Mouse (Mus musculus) common myeloid progenitor, adult 5-6 weeks (primary cell): Measurements from ENCODE around the gene Zfp110. TPM values are rescaled to one million over a fixed set of nuclear protein-coding genes. Genes with fewer than 3 reads are reported as not detected.
A peak's percentile ranks its signal among the peaks of the same experiment; 100 is the strongest.
"Not testable (repeated sequence)": the region's sequence is repeated elsewhere in the genome, so short reads cannot be mapped to it uniquely, and the experiment has no call there.

ENCODE experiments used
- ATAC-seq: replicated peaks from 2 replicates; pipeline ENCODE4 v1.8.0; 2016; ENCODE audit warnings: low read depth, mild to moderate bottlenecking, moderate TSS enrichment, inconsistent platforms; ENCODE audit not compliant: poor library complexity, severe bottlenecking
- total RNA-seq: library from RNA; stranded (forward); fragments of 200-1000, 187-1606 nt; gene quantifications from 2 replicates; pipeline ENCODE4 v1.2.3, GENCODE M21; 2017

Gene Zfp110
- total RNA-seq, result 25.2 and 44.3 TPM in 2 replicates

DNA sequence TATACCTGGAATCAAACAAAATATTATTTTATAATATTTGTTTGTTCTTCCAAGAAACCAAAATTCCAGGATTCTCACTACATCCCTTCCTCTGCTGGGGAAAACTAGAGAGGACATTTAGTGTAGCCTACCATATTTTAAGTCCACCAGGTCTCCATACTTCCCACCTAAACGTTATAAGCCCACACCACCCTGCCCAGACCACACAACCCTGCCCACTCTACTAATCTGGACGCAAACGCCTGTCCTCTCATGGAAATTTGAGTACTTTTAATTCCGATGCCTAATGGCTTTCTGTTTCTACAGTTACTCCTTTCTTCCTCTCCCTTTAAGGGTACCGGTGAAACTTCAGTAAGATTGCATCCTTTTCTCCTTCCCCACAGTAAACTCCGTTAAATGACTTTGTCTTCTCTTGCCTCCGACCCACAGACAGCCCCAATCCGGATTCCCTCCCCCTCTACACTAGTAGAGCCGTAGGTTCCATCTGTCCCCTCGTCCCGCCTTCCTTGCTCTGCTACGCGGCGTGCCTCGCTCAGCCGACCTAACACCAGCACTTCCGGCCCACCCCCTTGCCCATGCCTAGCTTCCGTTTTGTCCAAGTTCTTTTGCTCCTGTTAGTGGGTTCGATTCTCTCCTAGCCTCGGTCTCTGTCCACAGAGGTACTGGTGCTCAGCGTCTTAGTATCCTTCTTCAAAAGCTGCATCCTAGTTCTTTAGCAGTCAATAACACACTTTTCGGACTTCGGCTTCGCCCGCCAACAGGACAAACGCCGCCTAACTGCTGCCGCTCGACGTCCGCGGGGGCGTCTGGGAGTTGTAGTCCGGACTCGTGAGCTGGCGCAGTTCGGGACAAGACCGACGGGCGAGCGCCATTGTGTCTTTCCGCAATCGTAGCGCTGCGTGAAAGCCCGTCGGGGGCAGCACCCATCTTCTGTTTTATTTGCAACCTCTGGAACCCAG, at the start of gene Zfp110:
TSS of gene Zfp110 (plus strand) at position 600 of the 959 bp plus-strand sequence.
- peak; percentile 96 for ATAC-seq

DNA sequence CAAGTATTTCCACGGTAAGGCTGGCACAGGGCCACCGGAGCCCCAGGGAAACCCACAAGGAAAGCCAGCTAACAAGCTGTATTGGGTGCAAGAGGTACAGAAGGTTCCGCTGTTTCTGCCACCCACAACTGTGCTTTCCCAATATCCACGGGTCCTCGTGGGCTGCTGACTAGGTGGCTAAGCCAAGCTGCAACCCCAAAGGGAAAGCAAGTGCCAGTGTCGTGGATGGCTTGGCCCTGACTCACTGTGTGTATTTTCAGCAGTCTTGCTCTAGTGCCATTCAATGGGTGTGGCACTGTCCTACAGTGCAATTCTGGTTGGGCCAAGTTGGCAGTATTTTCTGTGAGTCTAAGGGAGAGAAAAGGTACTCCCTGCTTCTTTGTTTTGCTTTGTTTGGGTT, 47.2 kb upstream of the Zfp110 start:
- ATAC-seq, result no peak

DNA sequence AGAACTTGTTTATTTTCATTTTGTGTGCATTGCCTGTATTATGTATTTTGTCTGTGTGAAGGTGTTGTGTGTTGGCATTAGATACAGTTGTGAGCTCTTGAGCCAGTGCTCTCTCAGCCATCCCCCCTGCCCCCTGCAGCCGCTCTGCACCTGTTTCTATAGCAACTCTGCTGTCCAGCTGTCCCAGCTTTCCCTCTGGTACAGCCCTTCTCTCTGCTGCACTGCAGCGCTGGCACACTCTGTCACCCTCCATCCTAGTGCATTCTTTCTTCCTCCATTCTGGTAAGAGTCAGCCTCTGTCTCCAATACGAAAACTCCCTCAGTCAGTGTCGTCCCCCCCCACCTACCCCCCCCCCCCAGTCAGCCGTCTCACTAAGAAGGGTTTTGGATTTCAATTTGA, 46.5 kb upstream of the Zfp110 start:
- ATAC-seq, result no peak

DNA sequence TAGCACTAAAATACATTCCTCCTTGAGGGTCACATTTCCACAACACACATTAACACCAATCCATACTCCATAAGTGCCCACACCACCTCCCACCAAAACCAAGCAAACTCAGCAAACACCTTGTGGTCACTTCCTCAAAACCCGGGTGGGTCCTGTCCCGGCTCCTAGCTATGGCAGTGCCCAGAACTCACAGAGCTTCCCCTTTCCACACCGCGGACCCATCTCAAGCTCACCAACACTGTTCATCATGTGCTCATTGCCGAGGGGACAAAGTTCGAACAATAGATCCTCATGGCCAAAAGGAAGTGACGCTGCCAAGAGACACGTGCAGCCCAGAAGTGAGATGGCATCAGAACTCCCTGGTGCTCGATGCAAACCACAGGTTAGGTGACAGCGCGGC, 41.9 kb upstream of the Zfp110 start:
- ATAC-seq, result peak; percentile 91

DNA sequence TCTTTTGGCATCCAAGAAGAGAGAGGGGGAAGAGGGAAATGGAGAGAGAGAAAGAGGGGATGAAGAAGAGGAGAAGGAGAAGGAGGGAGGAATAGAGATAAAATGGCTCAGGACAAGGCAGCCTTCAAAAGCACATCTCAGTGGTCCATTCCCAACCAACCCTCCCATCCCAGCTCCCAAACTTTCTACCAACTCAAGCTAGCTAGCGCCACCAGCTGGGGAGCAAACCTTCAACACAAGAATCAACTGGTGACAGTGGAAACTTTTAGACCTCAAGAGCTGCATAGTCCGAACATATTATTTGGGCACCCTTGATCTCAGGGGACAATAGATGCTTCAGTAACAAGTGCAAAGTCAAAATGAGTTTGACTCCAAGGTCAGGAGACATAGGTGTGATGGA, 36.6 kb upstream of the Zfp110 start:
- ATAC-seq, result no peak

DNA sequence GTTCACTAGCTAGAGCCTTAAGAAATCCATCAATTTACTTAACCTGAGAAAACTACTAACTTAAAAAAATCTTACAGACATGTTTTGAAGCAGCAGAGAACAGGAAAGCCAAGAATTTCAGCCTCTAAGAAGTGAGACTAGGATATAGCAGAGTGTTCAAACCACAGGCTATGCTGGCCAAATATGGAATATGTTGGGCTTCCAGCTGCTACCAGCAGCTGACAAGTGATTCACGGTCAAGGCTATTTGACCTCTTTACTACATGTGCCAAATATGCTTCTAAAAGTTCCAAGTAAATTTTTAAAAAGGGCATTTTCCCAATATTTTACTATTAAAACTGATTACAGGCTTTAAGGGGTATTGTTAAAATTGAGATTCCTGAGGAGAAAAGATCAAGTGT, 35.0 kb upstream of the Zfp110 start:
- ATAC-seq, result no peak

DNA sequence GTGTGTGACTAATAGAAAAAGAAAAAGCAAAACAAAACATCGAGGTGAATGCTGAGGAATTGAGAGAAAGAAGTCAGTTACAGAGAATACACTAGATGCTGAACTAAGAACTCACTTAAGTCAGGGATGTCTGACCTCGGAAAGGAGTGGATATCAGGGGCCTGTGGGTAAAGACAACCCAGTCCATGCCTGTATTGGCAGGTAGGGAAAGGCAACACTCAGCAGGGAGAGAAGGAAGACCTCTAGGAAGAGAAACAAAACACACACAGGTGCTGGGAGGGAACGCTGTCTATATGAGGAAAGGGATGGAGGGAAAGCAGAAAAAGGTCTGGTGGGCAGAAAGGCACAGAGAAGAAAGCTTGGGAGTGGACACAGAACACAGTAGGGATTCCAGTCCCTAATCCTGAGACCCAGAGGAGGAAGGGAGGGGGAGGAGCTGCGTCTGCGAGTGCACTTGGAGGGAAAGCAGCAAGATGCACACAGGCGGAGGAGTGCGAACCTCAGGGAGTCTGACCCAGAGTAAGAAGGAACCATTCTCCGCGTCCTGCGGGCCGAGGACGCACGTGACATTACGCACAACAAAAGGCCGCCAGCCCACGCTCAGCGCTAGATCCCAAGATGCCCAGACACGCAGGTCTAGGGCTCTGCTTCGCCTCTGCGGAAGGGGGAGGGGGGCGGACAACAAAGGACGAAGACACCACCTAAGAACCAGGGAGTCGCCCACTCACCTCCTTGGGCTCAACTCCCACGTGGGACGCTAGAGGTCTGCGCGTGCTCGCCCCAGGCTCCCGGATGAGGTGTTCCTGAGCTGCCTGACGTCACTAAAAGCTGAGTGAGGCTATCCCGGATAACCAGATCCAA, 31.5 kb upstream of the Zfp110 start, which contains the start of gene Zscan18:
TSS of gene Zscan18 (minus strand) at position 770 of the 861 bp plus-strand sequence.
- peak; percentile 95 for ATAC-seq

DNA sequence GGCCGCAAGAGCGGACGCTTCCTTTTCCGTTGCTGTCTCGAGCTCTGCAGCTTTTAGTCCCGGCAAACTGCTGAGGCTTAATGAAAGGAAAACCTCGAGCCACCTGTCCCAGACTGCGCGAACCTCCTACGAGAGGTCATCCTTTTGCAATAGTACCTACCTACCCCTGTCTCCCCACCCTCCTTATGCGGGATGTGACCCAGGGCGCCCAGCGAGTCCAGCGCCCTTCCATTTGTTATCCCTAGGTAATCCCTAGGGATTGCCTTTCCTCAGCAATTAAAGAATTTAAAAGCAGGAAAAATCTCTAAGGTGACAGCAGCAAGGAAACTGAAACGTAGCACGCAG, 30.9 kb upstream of the Zfp110 start:
- ATAC-seq, result no peak

DNA sequence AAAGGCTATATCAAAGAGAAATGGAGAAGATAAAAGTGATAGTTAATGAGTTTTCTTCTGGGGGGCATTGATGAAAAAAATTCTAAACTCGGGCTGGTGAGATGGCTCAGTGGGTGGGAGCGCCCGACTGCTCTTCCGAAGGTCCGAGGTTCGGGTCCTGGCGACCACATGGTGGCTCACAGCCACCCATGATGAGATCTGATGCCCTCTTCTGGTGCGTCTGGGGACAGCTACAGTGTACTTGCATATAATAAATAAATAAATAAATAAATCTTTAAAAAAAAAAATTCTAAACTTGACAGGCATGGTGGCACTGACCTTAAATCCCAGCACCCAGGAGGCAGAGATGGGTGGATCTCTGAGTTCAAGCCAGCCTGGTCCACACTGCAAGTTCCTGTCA, 19.0 kb upstream of the Zfp110 start:
- no peak for ATAC-seq

DNA sequence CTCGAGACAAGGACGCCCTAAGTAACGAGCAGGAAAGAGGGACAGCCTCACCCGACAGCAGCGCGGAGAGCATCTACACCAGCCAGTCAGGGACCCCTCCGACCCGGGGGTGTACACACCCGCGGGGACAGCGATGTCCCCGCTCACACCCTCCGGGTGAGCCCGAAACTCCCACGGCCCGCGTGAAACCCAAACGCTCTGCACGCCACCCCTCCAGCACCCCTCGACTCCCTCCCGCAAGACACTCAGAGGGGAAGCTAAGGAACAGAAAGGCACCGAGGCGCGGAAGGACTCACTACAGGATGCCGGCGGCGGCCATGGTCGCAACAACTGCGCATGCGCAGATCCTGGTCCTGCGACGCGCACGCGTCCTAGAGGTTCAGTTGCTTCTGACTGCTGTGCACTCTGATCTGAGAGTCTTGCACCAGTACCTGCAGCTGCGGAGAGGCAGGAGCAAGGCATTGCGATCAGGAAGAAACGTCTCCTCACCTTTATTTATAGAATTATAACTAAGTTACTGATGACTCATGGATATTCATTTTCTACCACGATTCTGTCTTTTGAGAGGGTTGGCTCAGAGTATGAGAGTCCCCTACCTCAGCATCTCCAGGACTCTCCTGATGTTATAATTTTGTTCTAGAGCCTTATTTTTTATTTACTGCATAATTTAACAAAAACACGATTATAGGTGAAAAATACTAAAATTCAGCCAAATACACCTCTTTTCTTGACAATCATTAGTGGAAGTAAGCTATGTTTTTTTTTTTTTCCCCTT, 15.9 kb upstream of the Zfp110 start, which contains the start of gene Zfp329:
TSS of gene Zfp329 (minus strand) at position 338 of the 775 bp plus-strand sequence.
- ATAC-seq, result peak; percentile 98

DNA sequence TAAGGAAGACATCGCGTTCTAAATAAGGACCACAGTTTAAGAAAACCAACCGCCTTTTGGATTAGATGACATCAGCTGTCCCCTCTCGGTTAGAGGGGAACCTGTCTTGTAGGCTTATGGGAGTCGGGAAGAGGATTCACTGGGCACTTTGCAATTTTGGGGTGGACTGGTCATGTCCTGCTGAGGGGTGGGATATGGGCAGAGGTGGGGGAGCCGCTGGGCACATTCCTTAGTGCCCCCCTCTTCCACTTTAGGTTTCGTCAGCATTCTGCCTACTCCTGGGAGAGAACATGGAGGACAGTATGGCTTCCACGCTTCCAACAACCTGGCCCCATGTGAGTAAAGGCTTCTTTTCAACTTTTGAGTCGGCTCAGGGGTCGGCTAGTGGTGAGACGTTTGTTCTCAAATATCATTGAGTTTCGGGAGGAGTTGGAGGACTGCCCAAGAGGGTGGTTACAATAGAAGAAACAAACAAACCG, 671 bp downstream of the Zfp110 start:
- peak; percentile 37 for ATAC-seq

DNA sequence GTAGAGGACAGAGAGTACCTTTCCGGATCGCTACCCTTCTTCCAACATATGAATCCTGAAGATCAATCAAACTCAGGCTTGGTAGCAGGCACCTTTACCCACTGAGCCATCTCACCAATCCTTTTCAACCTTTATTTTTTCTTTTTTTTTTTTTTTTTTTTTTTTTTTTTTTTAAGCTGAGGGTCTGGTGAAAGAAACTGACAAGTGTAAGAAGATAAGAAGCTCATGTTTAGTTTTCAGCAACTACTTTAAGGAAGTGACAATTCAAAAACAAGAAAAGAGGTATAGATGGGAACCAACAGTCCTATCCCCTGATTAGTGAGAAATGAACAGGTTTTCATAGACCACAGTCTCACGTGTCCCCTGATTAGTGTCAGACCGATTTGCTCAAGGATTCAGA, 1.2 kb downstream of the Zfp110 start:
- no peak for ATAC-seq

DNA sequence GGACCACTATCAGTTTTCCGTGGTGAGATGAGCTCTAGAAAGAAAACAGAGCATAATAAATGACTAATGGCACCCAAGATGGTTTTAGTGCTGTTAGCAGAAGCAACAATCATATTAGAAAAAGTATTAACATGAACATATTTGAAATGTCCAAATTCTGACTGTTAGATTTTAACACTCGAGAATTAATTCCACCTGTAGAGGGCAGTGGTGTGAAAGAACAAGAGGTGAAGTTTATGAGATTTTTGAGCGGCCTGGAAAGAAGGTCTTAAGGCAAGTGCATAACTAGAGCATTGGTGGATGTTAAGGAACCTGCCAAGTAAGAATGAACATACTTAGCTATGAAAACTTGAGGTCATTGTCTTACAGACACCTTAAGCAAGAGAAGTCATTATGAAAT, 39.7 kb downstream of the Zfp110 start:
- peak; percentile 74 for ATAC-seq

DNA sequence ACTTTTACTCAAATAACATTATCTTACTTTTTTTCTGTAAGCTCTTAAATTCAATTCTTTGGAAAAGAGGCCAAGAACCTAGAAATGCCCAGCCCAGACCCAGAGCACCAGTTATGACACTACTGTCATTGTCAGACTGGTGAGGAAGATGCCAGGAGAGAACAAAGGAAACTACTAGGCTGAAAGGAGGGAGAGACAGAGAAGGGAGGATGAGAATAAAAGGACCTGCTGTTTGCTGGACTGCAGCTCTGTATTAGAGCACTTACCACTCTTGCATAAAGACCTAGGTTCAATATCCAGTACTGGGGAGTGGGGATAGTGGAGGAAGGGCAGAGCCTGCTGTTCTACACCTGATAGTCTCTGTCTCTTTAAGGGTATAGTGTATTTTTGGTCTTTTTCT, 45.5 kb downstream of the Zfp110 start:
- ATAC-seq, result no peak

DNA sequence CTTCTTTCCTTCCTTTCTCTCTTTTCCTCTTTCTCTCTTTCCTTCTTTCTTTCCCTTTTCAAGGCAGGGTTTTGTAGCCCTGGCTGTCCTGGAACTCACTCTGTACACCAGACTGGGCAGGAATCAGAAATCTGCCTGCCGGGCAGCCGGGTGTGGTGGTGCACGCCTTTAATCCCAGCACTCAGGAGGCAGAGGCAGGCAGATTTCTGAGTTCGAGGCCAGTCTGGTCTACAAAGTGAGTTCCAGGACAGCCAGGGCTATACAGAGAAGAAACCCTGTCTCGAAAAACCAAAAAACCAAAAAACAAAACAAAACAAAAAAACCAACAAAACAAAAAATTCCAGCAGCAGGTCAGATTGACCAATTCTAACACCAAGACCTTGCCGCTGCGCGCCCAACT, 45.9 kb downstream of the Zfp110 start:
- ATAC-seq, result not testable (repeated sequence)

DNA sequence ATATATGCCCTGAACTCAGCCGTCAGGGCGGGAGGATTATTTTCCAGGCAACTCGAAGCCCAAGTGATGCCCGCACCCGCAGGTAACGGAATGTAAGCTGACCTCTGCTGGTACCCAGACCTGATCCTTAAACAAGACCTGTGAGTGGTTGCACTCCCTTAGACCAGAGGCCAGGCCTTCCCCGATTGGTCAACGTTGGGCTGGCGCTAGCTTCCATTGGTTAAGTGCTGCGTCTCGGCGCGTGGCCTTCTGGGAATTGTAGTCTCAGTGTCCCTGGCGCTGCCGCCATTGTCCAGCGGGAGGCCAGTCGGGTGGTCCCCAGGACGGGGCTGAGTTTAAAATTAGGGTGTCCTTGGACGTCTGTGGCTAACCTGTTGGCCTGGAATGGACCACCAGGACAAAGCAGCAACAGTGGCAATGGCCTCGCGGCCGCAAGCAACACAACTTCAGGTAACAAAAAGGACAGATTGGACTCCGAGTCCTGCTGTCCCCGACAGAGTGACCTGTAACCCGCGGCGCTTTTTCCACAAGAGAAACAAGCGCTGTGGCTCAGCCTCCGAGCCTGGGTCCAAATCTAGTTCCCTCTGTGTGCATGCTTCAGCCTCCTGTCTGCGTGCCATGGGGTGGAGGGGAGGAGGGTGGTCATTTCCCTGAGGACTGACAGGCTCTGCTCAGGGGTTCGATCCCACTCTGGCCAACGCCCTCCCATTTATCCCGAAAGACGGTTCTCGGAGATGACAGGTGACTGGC, 46.5 kb downstream of the Zfp110 start, which contains the start of gene Zfp128:
TSS of gene Zfp128 (plus strand) at position 267 of the 750 bp plus-strand sequence.
- peak; percentile 100 for ATAC-seq

DNA sequence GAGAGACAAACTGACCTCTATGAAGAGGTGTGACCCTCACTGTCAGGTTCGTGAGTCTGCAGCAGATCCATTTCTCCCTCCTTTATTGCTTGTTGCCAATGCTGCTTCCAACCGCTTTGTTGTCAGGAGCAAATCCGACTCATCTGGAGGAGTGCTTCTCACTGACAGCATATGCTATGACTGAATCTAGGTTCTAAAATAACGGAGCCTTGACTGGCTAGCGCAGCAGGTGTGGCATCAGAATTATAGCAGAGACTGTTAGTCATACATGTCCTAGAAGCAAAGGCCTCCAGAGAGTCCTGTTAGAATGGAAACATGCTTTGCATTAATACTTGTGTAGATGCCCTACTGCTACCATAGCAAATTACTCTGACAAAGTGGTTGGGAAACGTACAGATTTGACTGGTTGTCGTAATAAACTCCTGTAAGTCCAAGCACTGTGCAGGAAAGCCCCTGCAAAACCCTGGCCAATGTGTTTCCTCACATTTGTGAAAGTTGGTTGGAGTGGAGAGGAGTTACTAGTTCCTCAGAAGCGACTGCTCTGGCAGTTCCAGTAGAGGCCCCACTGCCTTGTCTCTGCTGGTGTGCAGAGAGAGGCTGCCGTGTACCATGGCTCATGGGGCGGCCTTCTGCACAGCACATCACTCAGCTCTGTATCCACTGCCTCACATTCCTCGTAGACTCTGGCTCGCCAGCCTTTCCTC, 52.2 kb downstream of the Zfp110 start:
- ATAC-seq, result 0 out of 2 replicates have a peak, but pooled peaks have one; percentile 11

DNA sequence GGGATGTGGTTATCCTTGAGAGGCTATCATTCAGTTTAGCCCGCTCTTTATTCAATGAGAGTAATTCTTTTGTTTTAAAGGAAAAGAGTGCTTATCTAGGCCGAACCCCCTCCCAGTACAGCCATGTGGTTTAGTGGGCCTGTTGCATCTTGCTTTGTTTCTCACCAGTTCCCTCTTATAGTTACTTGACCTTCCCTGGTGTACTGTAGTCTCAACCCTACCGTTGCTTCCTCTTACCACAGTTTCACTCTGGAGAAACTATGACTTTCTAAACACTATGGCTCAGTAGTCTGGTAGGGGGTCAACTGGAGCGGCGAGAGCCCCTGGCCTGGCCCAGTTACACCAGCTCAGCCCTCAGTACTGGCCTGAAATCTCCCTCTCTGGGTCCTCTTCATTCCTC, 53.0 kb downstream of the Zfp110 start:
- ATAC-seq, result peak; percentile 79
